Mouse (Mus musculus): ENCODE measurements around the gene Stra6. TPM values are rescaled to one million over a fixed set of nuclear protein-coding genes. Genes with fewer than 3 reads are reported as not detected.

The Stra6 gene
- total RNA-seq, 2 experiments from 2014 or later, result 0.25 to 0.40 TPM

Other genes with a start within 250 kb of the Stra6 start
- 1 to 10 TPM; 1.6 to 3.3 TPM for gene Arid3b, start 227.0 kb upstream of the Stra6 start, total RNA-seq (2021)
- 10 to 100 TPM; 48.7 to 49.2 TPM for gene Ubl7, start 152.8 kb upstream of the Stra6 start, total RNA-seq (2021)
- gene Sema7a, start 123.7 kb upstream of the Stra6 start, total RNA-seq (2021), result 10 to 100 TPM; 15.7 to 18.5 TPM
- gene Cyp11a1, start 57.4 kb upstream of the Stra6 start, total RNA-seq (2021), result 1 to 10 TPM; 1.2 to 1.6 TPM
- not detected for gene Ccdc33, start 55.0 kb downstream of the Stra6 start, total RNA-seq (2021)
- gene Islr, start 140.5 kb downstream of the Stra6 start, total RNA-seq (2021), result 100 to 1,000 TPM in 1 of 2 experiments, 10 to 100 TPM in 1; 98.8 to 119 TPM
- 1 to 10 TPM; 4.3 to 4.5 TPM for gene Islr2, start 140.5 kb downstream of the Stra6 start, total RNA-seq (2021)
- gene Pml, start 186.0 kb downstream of the Stra6 start, total RNA-seq (2021), result 10 to 100 TPM in 1 of 2 experiments, 1 to 10 TPM in 1; 7.3 to 12.6 TPM
- gene Stoml1, start 189.4 kb downstream of the Stra6 start, total RNA-seq (2021), result 10 to 100 TPM in 1 of 2 experiments, 1 to 10 TPM in 1; 9.1 to 12.3 TPM
- 10 to 100 TPM; 50.1 to 70.0 TPM for gene Loxl1, start 249.4 kb downstream of the Stra6 start, total RNA-seq (2021)